Mouse (Mus musculus) ovary, postnatal 14 days (tissue): ENCODE results near the gene Npas2.

Source experiments
- DNase-seq: peaks from one replicate; pipeline ENCODE4 v3.0.0; 2022; ENCODE audit warnings: low spot score

Gene Npas2

DNA sequence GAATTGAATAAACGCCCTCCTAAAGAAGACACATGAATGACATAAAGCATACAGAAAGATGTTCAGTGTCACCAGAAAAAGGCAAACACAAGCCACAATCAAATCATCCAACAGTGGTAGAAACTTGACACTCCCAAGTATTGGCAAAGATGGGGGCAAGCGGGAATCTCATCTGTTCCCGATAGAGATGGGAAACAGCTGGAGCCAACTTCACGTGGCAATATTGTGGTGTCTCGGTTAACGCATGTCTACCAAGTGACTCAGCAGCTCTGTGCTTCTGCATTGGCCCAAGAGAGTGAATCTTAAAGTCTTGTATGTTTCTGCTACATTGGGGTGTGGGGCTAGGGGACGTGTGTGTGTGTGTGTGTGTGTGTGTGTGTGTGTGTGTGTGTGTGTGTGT lies 89.8 kb downstream of the Npas2 start:
- no peak for DNase-seq

DNA sequence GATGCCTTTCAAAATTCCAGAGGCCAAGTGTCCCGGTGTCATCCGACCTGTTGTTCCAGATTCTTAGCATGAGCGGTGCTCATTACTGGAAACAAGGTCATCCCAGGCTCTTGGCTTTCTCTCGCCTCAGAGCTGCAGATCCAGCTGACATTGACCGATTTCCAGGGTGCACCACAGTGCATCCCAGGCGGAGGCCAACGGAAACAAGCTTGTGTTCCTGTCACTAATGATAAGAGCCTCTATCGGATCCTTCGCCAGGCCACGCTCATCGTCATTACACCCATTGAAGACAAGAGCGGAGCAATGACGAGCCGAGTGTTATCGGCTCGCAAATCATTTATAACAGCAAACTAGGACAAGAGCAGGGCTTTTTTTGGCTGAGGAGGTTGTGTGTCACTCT lies 91.3 kb downstream of the Npas2 start:
- no peak for DNase-seq

DNA sequence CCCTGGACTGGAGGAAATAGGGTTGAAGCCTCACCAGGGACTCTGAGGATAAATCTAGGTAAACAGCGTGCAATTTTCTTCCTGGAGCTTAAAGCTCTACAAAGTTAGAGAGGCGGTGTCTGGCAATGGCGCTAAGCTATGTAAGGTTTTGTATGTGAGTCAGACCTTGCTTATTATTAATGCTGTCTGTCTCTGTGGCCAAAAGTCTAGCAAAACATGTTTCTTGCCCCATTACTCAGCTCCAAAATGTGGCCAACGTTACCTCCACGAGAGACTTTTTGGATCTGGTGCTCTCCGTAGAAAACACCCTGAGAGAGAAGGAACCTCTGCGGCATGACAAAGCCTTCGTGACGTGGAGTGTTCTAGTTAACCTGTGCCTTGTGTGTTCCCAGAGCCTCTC lies 93.5 kb downstream of the Npas2 start:
- no peak for DNase-seq

DNA sequence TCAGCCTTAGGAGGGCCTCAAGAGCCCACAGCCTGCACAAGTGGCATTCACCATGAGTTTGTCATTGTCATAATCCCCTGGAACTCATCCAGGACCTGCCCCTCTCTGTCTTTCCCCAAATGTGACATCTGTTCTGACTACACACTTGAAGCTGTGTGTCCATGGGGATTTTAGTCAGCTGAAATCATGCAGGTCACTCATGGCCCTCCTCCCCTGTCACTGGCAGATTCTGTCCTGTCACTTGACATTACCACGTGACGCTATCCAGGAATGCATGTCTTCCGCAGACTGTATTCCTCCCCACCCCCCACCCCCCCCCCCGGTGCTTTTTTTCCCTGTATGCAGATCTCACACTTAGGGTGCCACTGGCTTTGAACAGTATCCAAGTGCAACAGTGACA lies 94.3 kb downstream of the Npas2 start:
- no peak for DNase-seq

GRCm38 (mm10) chr1:39288425-39288824 lies 94.9 kb downstream of the Npas2 start:
- DNase-seq: no peak

- DNase-seq: no peak
Observed at GRCm38 (mm10) chr1:39292001-39292400, 98.5 kb downstream of the Npas2 start.

- DNase-seq: no peak
Observed at GRCm38 (mm10) chr1:39298294-39298693, 104.8 kb downstream of the Npas2 start.

DNA sequence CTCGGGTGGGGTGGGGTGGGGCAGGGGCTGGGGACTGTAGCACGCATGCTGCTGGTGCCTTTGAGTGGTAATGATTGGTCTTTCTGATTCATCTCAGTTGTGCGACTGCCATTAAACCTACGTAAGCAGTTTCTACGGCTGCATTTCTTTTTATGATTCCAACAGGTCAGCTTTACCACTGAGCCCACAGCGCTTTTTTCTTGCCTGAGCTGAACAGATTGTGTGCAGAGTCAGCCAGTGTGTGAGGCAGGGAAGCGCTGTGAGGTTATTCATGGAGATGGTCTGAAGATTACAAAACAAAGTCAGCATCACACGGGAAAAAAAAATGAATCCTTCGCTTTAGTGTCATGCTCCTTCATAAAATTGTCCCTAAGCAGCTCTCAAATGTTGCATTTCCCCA lies 106.7 kb downstream of the Npas2 start:
- DNase-seq: no peak

GRCm38 (mm10) chr1:39300676-39301075 lies 107.1 kb downstream of the Npas2 start:
- no peak for DNase-seq

GRCm38 (mm10) chr1:39302246-39302645 lies 108.7 kb downstream of the Npas2 start:
- no peak for DNase-seq

- no peak for DNase-seq
Observed at GRCm38 (mm10) chr1:39303054-39303649, 109.6 kb downstream of the Npas2 start.

GRCm38 (mm10) chr1:39307291-39307690 lies 113.8 kb downstream of the Npas2 start:
- no peak for DNase-seq

DNA sequence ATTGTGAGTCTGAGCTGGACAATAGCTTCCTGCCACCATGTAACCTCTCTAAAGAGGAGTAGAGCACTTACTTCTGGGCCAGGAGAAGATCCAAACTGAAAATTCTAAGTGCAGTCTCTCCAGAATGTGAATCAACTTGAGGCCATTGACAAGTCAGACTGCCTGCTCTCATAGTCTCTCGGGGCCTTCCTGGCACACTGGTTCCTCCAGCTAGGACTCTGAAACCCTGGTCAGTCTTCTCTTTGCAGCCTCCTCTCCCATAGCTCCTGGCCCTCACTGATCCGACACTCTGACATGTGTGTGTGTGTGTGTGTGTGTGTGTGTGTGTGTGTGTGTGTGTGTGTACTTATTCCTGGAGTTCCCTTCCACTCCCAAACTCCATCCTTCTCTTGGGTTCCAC lies 114.4 kb downstream of the Npas2 start:
- DNase-seq: no peak

DNA sequence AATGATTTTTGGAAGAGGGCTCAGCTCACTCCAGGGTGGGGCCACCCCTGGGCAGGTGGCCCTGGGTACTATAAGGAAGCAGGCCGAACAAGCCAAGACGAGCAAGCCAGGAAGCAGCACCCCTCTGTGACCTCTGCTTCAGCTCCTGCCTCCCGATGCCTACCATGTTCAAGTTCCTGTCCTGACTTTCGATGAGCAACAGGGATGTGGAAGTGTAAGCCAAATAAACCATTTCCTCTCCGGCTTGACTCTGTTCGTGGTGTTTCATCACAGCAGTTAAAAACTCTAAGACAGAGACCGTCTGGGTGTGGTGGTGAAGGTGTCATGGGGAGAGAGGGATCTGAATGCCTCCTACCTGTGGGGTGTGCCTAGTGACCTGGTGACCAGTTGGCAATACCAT lies 116.0 kb downstream of the Npas2 start:
- no peak for DNase-seq

DNA sequence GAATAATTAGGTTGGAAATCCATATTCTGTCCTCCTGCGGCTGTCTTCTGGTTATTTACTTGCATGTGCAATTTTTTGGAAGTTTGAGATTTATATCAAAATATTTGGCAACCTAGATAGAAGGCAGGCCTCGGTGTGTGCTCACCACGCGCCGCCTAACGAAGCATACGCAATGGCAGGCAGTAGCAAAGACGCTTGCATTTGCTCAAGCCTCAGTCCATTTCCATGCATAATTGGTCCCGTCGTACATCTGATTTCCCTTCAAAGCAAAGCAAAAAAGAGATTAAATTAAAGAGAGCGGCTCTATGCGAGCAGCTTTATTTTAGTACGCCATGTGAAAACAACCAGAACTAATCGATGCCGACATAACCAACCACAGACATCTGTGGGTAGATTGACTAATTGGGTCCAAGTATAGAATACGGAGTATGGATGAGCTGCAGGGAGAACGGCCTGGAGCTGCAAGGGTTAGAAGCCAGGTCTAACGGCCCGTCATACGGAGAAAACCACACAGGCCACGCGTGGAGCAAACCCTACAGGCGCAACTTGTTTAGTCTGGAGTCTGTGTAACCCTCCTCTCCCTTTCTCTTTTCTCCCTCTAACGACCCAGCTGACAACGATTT lies 118.9 kb downstream of the Npas2 start:
- DNase-seq: no peak

DNA sequence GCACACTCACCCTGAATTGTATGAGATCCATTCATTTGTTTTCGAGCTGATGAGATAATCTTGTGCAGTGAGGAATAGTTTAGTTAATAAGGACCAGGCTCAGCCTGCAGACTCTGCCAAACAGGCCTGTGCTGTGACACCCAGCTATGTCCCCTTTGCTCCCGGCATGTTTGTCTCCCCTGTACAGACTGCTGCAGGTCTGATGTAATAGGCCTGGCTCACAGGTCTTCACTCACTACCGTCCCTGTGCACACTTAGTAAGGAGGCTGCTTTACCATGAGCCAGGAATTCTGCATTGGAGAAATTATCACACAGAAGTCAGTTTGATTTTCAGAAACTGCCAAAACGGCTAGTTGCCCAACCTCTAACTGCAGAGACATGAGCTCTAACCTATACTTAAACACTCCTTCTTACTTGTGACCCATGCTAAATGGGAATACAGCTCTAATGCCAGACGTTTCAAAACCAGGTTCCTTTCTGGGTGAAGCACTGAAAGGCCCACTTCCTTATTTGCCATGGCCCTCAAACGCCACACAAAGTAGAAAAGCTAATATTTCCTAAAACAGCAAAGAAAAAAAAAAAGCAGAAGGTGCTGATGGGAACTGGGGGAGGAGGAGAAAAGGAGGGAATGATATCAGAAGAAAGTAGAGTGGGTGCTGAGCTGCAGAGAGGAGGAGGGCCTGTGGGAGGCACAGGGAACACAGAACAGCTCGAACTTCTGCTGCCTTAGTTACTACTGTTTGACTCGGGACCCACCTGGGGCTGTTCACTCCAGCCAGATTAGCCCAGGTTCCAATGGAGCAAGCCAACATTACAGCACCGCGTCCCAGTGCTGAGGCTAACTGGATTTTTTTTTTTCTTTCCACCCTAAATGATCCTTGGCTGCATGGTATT lies 120.1 kb downstream of the Npas2 start:
- no peak for DNase-seq

- no peak for DNase-seq
Observed at GRCm38 (mm10) chr1:39317935-39318334, 124.4 kb downstream of the Npas2 start.

- no peak for DNase-seq
Observed at GRCm38 (mm10) chr1:39318870-39319269, 125.3 kb downstream of the Npas2 start.

GRCm38 (mm10) chr1:39321954-39322353 lies 128.4 kb downstream of the Npas2 start:
- no peak for DNase-seq

- DNase-seq: no peak
Observed at GRCm38 (mm10) chr1:39325228-39325627, 131.7 kb downstream of the Npas2 start.

DNA sequence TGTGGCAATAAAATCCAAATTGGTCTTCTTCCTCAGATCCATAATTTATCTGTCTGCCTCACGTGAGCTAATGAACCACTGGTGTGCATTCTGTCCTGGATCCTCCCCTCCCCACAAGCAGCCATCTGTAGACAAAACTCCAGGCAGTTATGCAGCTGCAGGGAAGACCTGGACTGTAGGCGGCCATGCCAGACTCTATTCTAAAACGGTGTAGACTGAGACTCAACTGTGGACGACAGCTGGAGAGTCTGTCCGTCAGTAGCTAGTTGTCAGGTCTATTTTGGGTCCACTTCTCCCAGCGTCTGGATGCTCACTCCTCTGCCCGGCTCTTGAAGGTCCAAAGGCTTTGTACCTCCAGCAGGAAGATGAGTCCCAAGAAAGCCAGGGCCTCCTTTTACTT lies 134.0 kb downstream of the Npas2 start:
- DNase-seq: no peak

GRCm38 (mm10) chr1:39330857-39331594 lies 137.5 kb downstream of the Npas2 start:
- no peak for DNase-seq

DNA sequence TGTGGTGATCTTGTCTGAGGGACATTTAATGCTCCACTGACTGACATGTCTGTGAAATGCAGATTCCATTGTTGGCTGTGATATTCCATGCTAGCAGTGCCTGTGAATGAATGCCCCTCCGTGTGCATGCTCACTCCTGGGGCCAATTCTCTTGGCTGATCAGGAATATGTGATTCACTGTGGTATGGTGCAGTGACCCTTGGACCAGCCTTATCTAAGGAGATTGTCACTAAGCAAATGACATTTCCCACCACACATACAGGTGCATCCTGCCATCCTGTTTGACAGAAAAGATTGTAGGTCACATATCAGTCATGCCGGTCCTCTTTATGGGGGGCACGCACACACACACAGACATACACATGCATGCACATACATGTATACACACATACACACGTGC lies 138.9 kb downstream of the Npas2 start:
- no peak for DNase-seq
